Mouse (Mus musculus) spleen, postnatal 14 days (tissue): ENCODE measurements around the gene Gzmm.
"Not testable (repeated sequence)": the region's sequence is repeated elsewhere in the genome, so short reads cannot be mapped to it uniquely, and the experiment has no call there.

Experiments
- DNase-seq, 2 experiments: peaks; one replicate each; pipeline ENCODE4 v3.0.0; 2021 to 2022; ENCODE audit warnings: low spot score in 2 of 2

Gene Gzmm

GRCm38 (mm10) chr10:79701443-79702129 lies 12.8 kb downstream of the Gzmm start:
- no peak for DNase-seq

GRCm38 (mm10) chr10:79702970-79703369 lies 14.2 kb downstream of the Gzmm start:
- not testable (repeated sequence) for DNase-seq

- no peak for DNase-seq
Measured at GRCm38 (mm10) chr10:79703541-79703940, 14.7 kb downstream of the Gzmm start.

- DNase-seq: peak; percentile 95 to 98
Measured at GRCm38 (mm10) chr10:79704065-79704969, 15.5 kb downstream of the Gzmm start, which contains the start of gene Bsg. TSS of gene Bsg (plus strand) at chr10:79704491.

GRCm38 (mm10) chr10:79704970-79705360 lies 16.1 kb downstream of the Gzmm start:
- DNase-seq: no peak

GRCm38 (mm10) chr10:79705951-79706350 lies 17.1 kb downstream of the Gzmm start:
- DNase-seq: peak; percentile 52 to 67

- DNase-seq: no peak
Measured at GRCm38 (mm10) chr10:79706406-79707094, 17.7 kb downstream of the Gzmm start.

- DNase-seq: no peak
Measured at GRCm38 (mm10) chr10:79707162-79707561, 18.3 kb downstream of the Gzmm start.

- DNase-seq: no peak
Measured at GRCm38 (mm10) chr10:79707759-79708158, 18.9 kb downstream of the Gzmm start.

- DNase-seq: no peak
Measured at GRCm38 (mm10) chr10:79708668-79709067, 19.8 kb downstream of the Gzmm start.

GRCm38 (mm10) chr10:79709307-79709706 lies 20.5 kb downstream of the Gzmm start:
- no peak for DNase-seq

- DNase-seq: no peak
Measured at GRCm38 (mm10) chr10:79712029-79712428, 23.2 kb downstream of the Gzmm start.

- DNase-seq: peak; percentile 84 to 91
Measured at GRCm38 (mm10) chr10:79712499-79713126, 23.8 kb downstream of the Gzmm start.

- no peak for DNase-seq
Measured at GRCm38 (mm10) chr10:79713163-79713562, 24.3 kb downstream of the Gzmm start.

GRCm38 (mm10) chr10:79714996-79715395 lies 26.2 kb downstream of the Gzmm start:
- no peak for DNase-seq

GRCm38 (mm10) chr10:79716254-79716987 lies 27.6 kb downstream of the Gzmm start, which contains the start of gene Hcn2:
TSS of gene Hcn2 (plus strand) at chr10:79716634.
- no peak for DNase-seq

- DNase-seq: no peak
Measured at GRCm38 (mm10) chr10:79716988-79717355, 28.2 kb downstream of the Gzmm start.

GRCm38 (mm10) chr10:79717640-79718357 lies 29.0 kb downstream of the Gzmm start:
- peak in 1 of 2 experiments; percentile 51 for DNase-seq

GRCm38 (mm10) chr10:79721089-79721488 lies 32.3 kb downstream of the Gzmm start:
- no peak for DNase-seq

- no peak for DNase-seq
Measured at GRCm38 (mm10) chr10:79723047-79723446, 34.2 kb downstream of the Gzmm start.
